ENCODE assay signal across 19 mouse cellular contexts in the genomic region with DNA sequence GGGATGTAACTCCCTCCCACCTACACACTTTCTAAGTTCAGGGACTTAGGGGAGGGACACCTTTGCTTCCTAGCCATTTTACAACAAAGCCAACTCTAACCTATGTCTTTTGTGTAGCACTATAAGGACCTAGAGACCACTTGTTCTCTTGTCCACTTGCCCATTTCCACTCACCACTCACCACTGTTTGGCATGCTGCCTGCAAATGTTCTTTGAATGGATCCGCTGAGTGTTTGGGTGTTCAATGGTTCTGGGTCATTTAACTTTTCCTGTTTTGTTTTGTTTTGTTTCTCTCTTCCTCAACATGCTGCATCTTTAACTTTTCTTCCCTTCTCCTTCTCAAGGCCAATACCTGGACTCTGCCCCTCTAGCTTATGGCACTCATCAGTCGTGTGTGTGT. TPM values are rescaled to one million over a fixed set of nuclear protein-coding genes. Genes with fewer than 3 reads are reported as not detected.
A peak's percentile ranks its signal among the peaks of the same experiment; 100 is the strongest.
DNase-seq lines count a peak whose midpoint lies in the region; ATAC-seq and TF ChIP-seq lines count a peak whose summit lies in the region.
"Had no signal": no experiment of that assay in that cellular context is flagged by ENCODE, and none has a peak within 500 bp of the region (broad histone marks: within the 10 kb centered on the region; RNA-seq: fewer than 3 reads in every experiment).

No protein-coding gene starts in this region.

- H3K4me3 ChIP-seq in forebrain, embryonic 11.5 days (ENCODE audit: low read depth, low read length): no peak overlapping the region
- no peak overlapping the region for H3K4me3 ChIP-seq in forebrain, embryonic 12.5 days (replicated peaks)
- H3K4me3 ChIP-seq in kidney, adult 2 months (ENCODE audit: insufficient read depth, low read depth, low read length): no peak overlapping the region
- no peak overlapping the region for H3K4me3 ChIP-seq in midbrain, embryonic 10.5 days
- no peak overlapping the region for H3K4me3 ChIP-seq in midbrain, postnatal 0 days (ENCODE audit: low read depth, low read length)
- H3K4me3 ChIP-seq: erythroblast, embryonic 14.5 days; heart, adult 2 months; limb, embryonic 15.5 days; midbrain, embryonic 15.5 days had no signal

- peak overlapping the region; percentile 1; the same call in 1 of the 2 replicates for H3K27ac ChIP-seq in forebrain, embryonic 11.5 days (ENCODE audit: low read depth, low read length)
- no peak overlapping the region for H3K27ac ChIP-seq in forebrain, embryonic 12.5 days
- H3K27ac ChIP-seq in kidney, adult 2 months (ENCODE audit: insufficient read depth, low read depth, low read length): no peak overlapping the region
- peak overlapping the region; percentile 70 for H3K27ac ChIP-seq in midbrain, embryonic 10.5 days (replicated peaks)
- no peak overlapping the region for H3K27ac ChIP-seq in midbrain, postnatal 0 days (ENCODE audit: low read depth, low read length)
- H3K27ac ChIP-seq: heart, adult 2 months; limb, embryonic 15.5 days; midbrain, embryonic 15.5 days had no signal

- H3K36me3 ChIP-seq in forebrain, embryonic 11.5 days (ENCODE audit: control insufficient read depth, insufficient read depth, low read length): no peaks in the 10 kb centered on the region
- H3K36me3 ChIP-seq in forebrain, embryonic 12.5 days (replicated peaks): no peaks in the 10 kb centered on the region
- no peaks in the 10 kb centered on the region for H3K36me3 ChIP-seq in kidney, adult 2 months (ENCODE audit: control insufficient read depth, insufficient read depth, low read length)
- H3K36me3 ChIP-seq in midbrain, embryonic 10.5 days: peaks cover 27% of the 10 kb centered on the region
- H3K36me3 ChIP-seq in midbrain, postnatal 0 days (ENCODE audit: insufficient read depth, low read length): no peaks in the 10 kb centered on the region
- H3K36me3 ChIP-seq: limb, embryonic 15.5 days; midbrain, embryonic 15.5 days had no signal

- H3K9ac ChIP-seq in forebrain, embryonic 11.5 days (ENCODE audit: low read length): no peak overlapping the region
- H3K9ac ChIP-seq in forebrain, embryonic 12.5 days: no peak overlapping the region
- no peak overlapping the region for H3K9ac ChIP-seq in midbrain, postnatal 0 days (replicated peaks; ENCODE audit: low read length, poor library complexity, severe bottlenecking)
- H3K9ac ChIP-seq: limb, embryonic 15.5 days; midbrain, embryonic 15.5 days had no signal

- ATAC-seq in forebrain, embryonic 11.5 days (replicated peaks; ENCODE audit: low FRiP score): no peak
- no peak for ATAC-seq in forebrain, embryonic 12.5 days (ENCODE audit: low FRiP score)
- no peak for ATAC-seq in midbrain, postnatal 0 days (ENCODE audit: low FRiP score)
- ATAC-seq: activated CD4-positive, CD25-positive, alpha-beta regulatory T cell, adult 4 months; inflammation-experienced regulatory T-cells, adult 6 months; midbrain, embryonic 15.5 days had no signal

- WGBS in forebrain, embryonic 11.5 days: 46% methylated on average over 2 of the region's 2 CpGs
- 53% methylated on average over 2 of the region's 2 CpGs for WGBS in forebrain, embryonic 12.5 days
- 47% methylated on average over 2 of the region's 2 CpGs for WGBS in kidney, adult 2 months
- 61% methylated on average over 2 of the region's 2 CpGs for WGBS in midbrain, embryonic 10.5 days
- WGBS in midbrain, postnatal 0 days: 65% methylated on average over 2 of the region's 2 CpGs

- no peaks in the 10 kb centered on the region for H3K27me3 ChIP-seq in forebrain, embryonic 11.5 days (ENCODE audit: control insufficient read depth, insufficient read depth, low read length)
- H3K27me3 ChIP-seq in forebrain, embryonic 12.5 days: peaks cover 7% of the 10 kb centered on the region; the same call in 1 of the 2 replicates
- H3K27me3 ChIP-seq in kidney, adult 2 months (replicated peaks; ENCODE audit: control insufficient read depth, insufficient read depth, low read length): no peaks in the 10 kb centered on the region
- no peaks in the 10 kb centered on the region for H3K27me3 ChIP-seq in midbrain, embryonic 10.5 days (ENCODE audit: low read depth, poor library complexity, severe bottlenecking)
- H3K27me3 ChIP-seq in midbrain, postnatal 0 days (ENCODE audit: insufficient read depth, low read length): no peaks in the 10 kb centered on the region
- H3K27me3 ChIP-seq: limb, embryonic 15.5 days; midbrain, embryonic 15.5 days; Patski had no signal

- H3K4me1 ChIP-seq in forebrain, embryonic 11.5 days (replicated peaks; ENCODE audit: control insufficient read depth, insufficient read depth, low read length): peaks cover 9% of the 10 kb centered on the region; the same call in 1 of the 2 replicates
- H3K4me1 ChIP-seq in forebrain, embryonic 12.5 days: peaks cover 21% of the 10 kb centered on the region
- peaks cover 10% of the 10 kb centered on the region; the same call in 1 of the 2 replicates for H3K4me1 ChIP-seq in kidney, adult 2 months (ENCODE audit: control insufficient read depth, insufficient read depth, low read length)
- peaks cover 59% of the 10 kb centered on the region for H3K4me1 ChIP-seq in midbrain, embryonic 10.5 days
- no peaks in the 10 kb centered on the region; the same call in 1 of the 2 replicates for H3K4me1 ChIP-seq in midbrain, postnatal 0 days (ENCODE audit: insufficient read depth, low read length)

- no peak overlapping the region for H3K4me2 ChIP-seq in forebrain, embryonic 11.5 days (ENCODE audit: low read depth, low read length, severe bottlenecking)
- H3K4me2 ChIP-seq in forebrain, embryonic 12.5 days: no peak overlapping the region
- H3K4me2 ChIP-seq in midbrain, postnatal 0 days (ENCODE audit: low read depth, low read length, poor library complexity, severe bottlenecking): no peak overlapping the region
- H3K4me2 ChIP-seq: limb, embryonic 15.5 days; midbrain, embryonic 15.5 days had no signal

- DNase-seq in forebrain, embryonic 11.5 days (ENCODE audit: low spot score): no peak
- peak; percentile 50 for DNase-seq in kidney, adult 2 months
- no peak for DNase-seq in kidney, adult 18-20 months
- no peak for DNase-seq in midbrain, embryonic 10.5 days (ENCODE audit: low spot score)
- DNase-seq in midbrain, postnatal 0 days (ENCODE audit: low spot score): no peak
- DNase-seq in ovary, postnatal 10 days (ENCODE audit: low spot score): no peak
- no peak for DNase-seq in yolk sac, embryonic 10.5 days (ENCODE audit: low spot score)
- DNase-seq: adrenal gland, postnatal 25 days; cerebellum, adult 18-20 months; cerebellum, postnatal 36 days; right cerebral cortex, adult 18-20 months had no signal

- TF ChIP-seq POLR2A in kidney, adult 2 months (IDR thresholded peaks at IDR 0.05; ENCODE audit: low read depth, low read length): no peak

- no peaks in the 10 kb centered on the region for H3K9me3 ChIP-seq in forebrain, embryonic 11.5 days (ENCODE audit: control insufficient read depth, low read length)
- H3K9me3 ChIP-seq in forebrain, embryonic 12.5 days: no peaks in the 10 kb centered on the region
- H3K9me3 ChIP-seq in midbrain, embryonic 10.5 days (replicated peaks): no peaks in the 10 kb centered on the region
- no peaks in the 10 kb centered on the region for H3K9me3 ChIP-seq in midbrain, postnatal 0 days (ENCODE audit: low read length)
- H3K9me3 ChIP-seq: limb, embryonic 15.5 days; midbrain, embryonic 15.5 days had no signal

- no peak for TF ChIP-seq CTCF in kidney, adult 2 months (conservative IDR thresholded peaks at IDR 0.05; ENCODE audit: insufficient read depth, insufficient read length, low read depth, low read length)
- TF ChIP-seq CTCF in midbrain, postnatal 0 days (IDR thresholded peaks at IDR 0.05): no peak

RNA-seq across cellular contexts. Expression of gene Pknox2, which starts 39.7 kb away (rescaled TPM):
- 21.0 and 23.7 TPM in 2 replicates for polyA plus RNA-seq in forebrain, embryonic 11.5 days (2014; fragmentation: Nextera tagmentation; extraction: Ambion mirVana)
- polyA plus RNA-seq in forebrain, embryonic 12.5 days (2016; fragmentation: Nextera tagmentation; extraction: Ambion mirVana): 27.1 and 29.5 TPM in 2 replicates
- polyA plus RNA-seq in kidney, adult 2 months (2012; rRNA removed): 7.1 and 8.2 TPM in 2 replicates
- 41.5 and 45.0 TPM in 2 replicates for polyA plus RNA-seq in midbrain, embryonic 10.5 days (2016; fragmentation: Nextera tagmentation; extraction: Ambion mirVana)
- total RNA-seq in midbrain, postnatal 0 days (2014; rRNA removed): 25.6 and 26.6 TPM in 2 replicates
- 23.5 and 23.6 TPM in 2 replicates for polyA plus RNA-seq in midbrain, postnatal 0 days (2015; fragmentation: Nextera tagmentation; extraction: Ambion mirVana)
- polyA plus RNA-seq: activated CD4-positive, CD25-positive, alpha-beta regulatory T cell, adult 4 months; erythroblast, embryonic 14.5 days; inflammation-experienced regulatory T-cells, adult 6 months had no signal

Comparison
In these comparisons a context has a peak if more than half of its experiments do, and no peak if none do; other contexts are left out.
1. H3K27ac ChIP-seq: peak in forebrain, embryonic 11.5 days (single experiment) and midbrain, embryonic 10.5 days (single experiment); none in forebrain, embryonic 12.5 days (single experiment), kidney, adult 2 months (single experiment) and midbrain, postnatal 0 days (single experiment).